Mouse (Mus musculus) heart, embryonic 11.5 days (tissue): ENCODE data around the gene Il4ra. TPM values are rescaled to one million over a fixed set of nuclear protein-coding genes. Genes with fewer than 3 reads are reported as not detected.
A peak's percentile ranks its signal among the peaks of the same experiment; 100 is the strongest.

Experiments
- ATAC-seq: fragments of 200-750 bp; cut with Nextera tagmentation; replicated peaks from 2 replicates; pipeline ENCODE4 v1.8.0; 2017; ENCODE audit warnings: moderate library complexity; ENCODE audit not compliant: insufficient number of reproducible peaks, low FRiP score, low TSS enrichment
- H3K27ac ChIP-seq: fragments of 300-500 bp; sonication (generic); 2 replicates; pipeline ENCODE4 v1.5.1; 2014; ENCODE audit warnings: mild to moderate bottlenecking, low read depth, low read length
- H3K27me3 ChIP-seq: fragments of 300-500 bp; sonication (generic); 2 replicates; pipeline ENCODE4 v1.6.1; 2014; ENCODE audit warnings: mild to moderate bottlenecking, low read length, mixed read lengths; ENCODE audit not compliant: control insufficient read depth, insufficient read depth
- H3K36me3 ChIP-seq: fragments of 300-500 bp; sonication (generic); 2 replicates; pipeline ENCODE4 v1.6.1; 2014; ENCODE audit warnings: mild to moderate bottlenecking, low read length, moderate library complexity, mixed read lengths; ENCODE audit not compliant: control insufficient read depth, insufficient read depth
- H3K4me1 ChIP-seq: fragments of 300-500 bp; sonication (generic); 2 replicates; pipeline ENCODE4 v1.6.1; 2014; ENCODE audit warnings: low read length; ENCODE audit not compliant: control insufficient read depth, insufficient read depth
- H3K4me2 ChIP-seq: fragments of 300-500 bp; sonication (generic); 2 replicates; pipeline ENCODE4 v1.6.1; 2014; ENCODE audit warnings: mild to moderate bottlenecking, moderate library complexity
- H3K4me3 ChIP-seq: fragments of 300-500 bp; sonication (generic); 2 replicates; pipeline ENCODE4 v1.5.1; 2014; ENCODE audit warnings: low read depth, low read length
- H3K9ac ChIP-seq: fragments of 300-500 bp; sonication (generic); 2 replicates; pipeline ENCODE4 v1.6.1; 2014; ENCODE audit warnings: mild to moderate bottlenecking, low read depth, low read length, moderate library complexity
- H3K9me3 ChIP-seq: fragments of 300-500 bp; sonication (generic); replicated peaks from 2 replicates; pipeline ENCODE4 v1.6.1; 2016; ENCODE audit warnings: low read length; ENCODE audit not compliant: control insufficient read depth
- WGBS: fragments of 180-500 bp; shearing (Covaris S2); extraction: QIAGEN DNeasy Blood & Tissue Kit; methylation state at CpG from one replicate; pipeline ENCODE4 v1.1.7; 2014; ENCODE audit not compliant: insufficient replicate concordance; 5-methylcytosine and 5-hydroxymethylcytosine counted together
- polyA plus RNA-seq: library from polyadenylated mRNA; unstranded; fragments of >200 nt; fragmentation: Nextera tagmentation; extraction: Ambion mirVana; gene quantifications from 2 replicates; pipeline ENCODE4 v1.2.1, GENCODE M21; 2014

The Il4ra gene
- polyA plus RNA-seq, 1 experiment from 2014 or later = 1.6 TPM

- ATAC-seq = no peak
These were observed 35.2 kb upstream of the Il4ra start for GRCm38 (mm10) chr7:125516723-125517122.

GRCm38 (mm10) chr7:125517470-125517869, 34.5 kb upstream of the Il4ra start:
- ATAC-seq = no peak
- 87% methylated on average over 6 of the region's 6 CpGs for WGBS
- no peak overlapping the region for H3K27ac ChIP-seq

More at GRCm38 (mm10) chr7:125516723-125517122, 35.2 kb upstream of the Il4ra start:
- Histone ChIP-seq H3K27ac (no peak overlapping the region), H3K36me3 (no peaks in the 10 kb centered on the region), H3K9me3 (no peaks in the 10 kb centered on the region), H3K4me1 (no peaks in the 10 kb centered on the region), H3K4me2 (no peak overlapping the region), H3K27me3 (no peaks in the 10 kb centered on the region), H3K4me3 (no peak overlapping the region), H3K9ac (no peak overlapping the region)
- WGBS = 70% methylated on average over 8 of the region's 8 CpGs

GRCm38 (mm10) chr7:125519715-125520114, 32.2 kb upstream of the Il4ra start:
- ATAC-seq = 0 out of 2 replicates have a peak, but pooled peaks have one; percentile 59
- Histone ChIP-seq H3K4me2 (no peak overlapping the region), H3K4me3 (no peak overlapping the region), H3K27ac (no peak overlapping the region), H3K4me1 (no peaks in the 10 kb centered on the region), H3K9me3 (no peaks in the 10 kb centered on the region), H3K27me3 (no peaks in the 10 kb centered on the region), H3K36me3 (no peaks in the 10 kb centered on the region), H3K9ac (no peak overlapping the region)
- WGBS = 71% methylated on average over 3 of the region's 3 CpGs

More at GRCm38 (mm10) chr7:125517470-125517869, 34.5 kb upstream of the Il4ra start:
- Histone ChIP-seq H3K4me3 (no peak overlapping the region), H3K9me3 (no peaks in the 10 kb centered on the region), H3K9ac (no peak overlapping the region), H3K36me3 (no peaks in the 10 kb centered on the region), H3K4me2 (no peak overlapping the region), H3K4me1 (no peaks in the 10 kb centered on the region), H3K27me3 (no peaks in the 10 kb centered on the region)

- 49% methylated on average over 3 of the region's 3 CpGs for WGBS
- Histone ChIP-seq H3K4me1 (no peaks in the 10 kb centered on the region), H3K9ac (no peak overlapping the region), H3K27me3 (no peaks in the 10 kb centered on the region), H3K36me3 (no peaks in the 10 kb centered on the region), H3K9me3 (no peaks in the 10 kb centered on the region), H3K4me2 (no peak overlapping the region), H3K4me3 (no peak overlapping the region), H3K27ac (no peak overlapping the region)
- no peak for ATAC-seq
These were observed 28.9 kb upstream of the Il4ra start for GRCm38 (mm10) chr7:125523051-125523450.

- 90% methylated on average over 6 of the region's 6 CpGs for WGBS
- no peak overlapping the region for H3K27ac ChIP-seq
- H3K4me1 ChIP-seq = no peaks in the 10 kb centered on the region
- no peak overlapping the region for H3K9ac ChIP-seq
- H3K4me2 ChIP-seq = no peak overlapping the region
- no peak overlapping the region for H3K4me3 ChIP-seq
- no peaks in the 10 kb centered on the region for H3K36me3 ChIP-seq
- no peaks in the 10 kb centered on the region for H3K27me3 ChIP-seq
- H3K9me3 ChIP-seq = no peaks in the 10 kb centered on the region
- ATAC-seq = no peak
These were observed 24.7 kb upstream of the Il4ra start for GRCm38 (mm10) chr7:125527186-125527585.

- Histone ChIP-seq H3K9ac (no peak overlapping the region), H3K36me3 (no peaks in the 10 kb centered on the region), H3K4me3 (no peak overlapping the region), H3K27ac (no peak overlapping the region), H3K4me1 (no peaks in the 10 kb centered on the region), H3K27me3 (no peaks in the 10 kb centered on the region), H3K4me2 (no peak overlapping the region), H3K9me3 (no peaks in the 10 kb centered on the region)
- no peak for ATAC-seq
- 78% methylated on average over 9 of the region's 9 CpGs for WGBS
These were observed 23.9 kb upstream of the Il4ra start for GRCm38 (mm10) chr7:125527901-125528580.

- H3K4me1 ChIP-seq = no peaks in the 10 kb centered on the region
- H3K27ac ChIP-seq = no peak overlapping the region
- H3K4me2 ChIP-seq = no peak overlapping the region
- H3K36me3 ChIP-seq = no peaks in the 10 kb centered on the region
- WGBS = 83% methylated on average over 3 of the region's 3 CpGs
- no peak overlapping the region for H3K4me3 ChIP-seq
- no peaks in the 10 kb centered on the region for H3K27me3 ChIP-seq
- no peaks in the 10 kb centered on the region for H3K9me3 ChIP-seq
- ATAC-seq = no peak
- no peak overlapping the region for H3K9ac ChIP-seq
These were observed 12.6 kb upstream of the Il4ra start for GRCm38 (mm10) chr7:125539351-125539750.

GRCm38 (mm10) chr7:125541026-125541425, 10.9 kb upstream of the Il4ra start:
- no peak for ATAC-seq
- Histone ChIP-seq H3K9me3 (no peaks in the 10 kb centered on the region), H3K9ac (no peak overlapping the region), H3K4me3 (no peak overlapping the region), H3K4me2 (no peak overlapping the region), H3K27ac (no peak overlapping the region), H3K36me3 (no peaks in the 10 kb centered on the region), H3K27me3 (no peaks in the 10 kb centered on the region), H3K4me1 (no peaks in the 10 kb centered on the region)
- 78% methylated on average over 1 of the region's 1 CpGs for WGBS

GRCm38 (mm10) chr7:125541821-125542220, 10.1 kb upstream of the Il4ra start:
- WGBS = 74% methylated on average over 2 of the region's 2 CpGs
- no peak for ATAC-seq
- H3K4me2 ChIP-seq = no peak overlapping the region

More at GRCm38 (mm10) chr7:125541821-125542220, 10.1 kb upstream of the Il4ra start:
- Histone ChIP-seq H3K27ac (no peak overlapping the region), H3K27me3 (no peaks in the 10 kb centered on the region), H3K36me3 (no peaks in the 10 kb centered on the region), H3K9ac (no peak overlapping the region), H3K4me3 (no peak overlapping the region), H3K4me1 (no peaks in the 10 kb centered on the region), H3K9me3 (no peaks in the 10 kb centered on the region)
